Mouse (Mus musculus): ENCODE results near the gene Casr. TPM values are rescaled to one million over a fixed set of nuclear protein-coding genes. Genes with fewer than 3 reads are reported as not detected.

Casr gene
- polyA plus RNA-seq, 1 experiment: 0.39 TPM

DNA sequence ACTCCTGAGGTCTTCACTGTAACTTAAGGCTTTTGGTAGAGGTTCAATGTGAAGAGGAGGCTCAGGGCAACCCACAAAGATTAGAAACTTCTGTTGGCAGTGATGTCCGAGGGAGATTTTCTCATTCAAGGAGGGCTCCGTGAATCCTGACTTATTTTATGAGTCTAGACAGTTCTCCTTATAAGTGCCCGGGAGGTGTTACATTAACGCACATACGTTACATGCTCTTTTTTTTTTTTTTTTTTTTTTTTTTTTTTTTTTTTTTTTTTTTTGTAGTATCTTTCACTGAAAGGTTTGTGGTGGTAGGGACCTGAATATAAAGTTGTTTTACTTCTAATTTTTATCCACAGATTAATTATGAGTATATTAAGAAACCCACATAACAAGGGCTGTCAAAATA is 54.6 kb downstream of the Casr start:
- no peaks in the 10 kb centered on the region for H3K9me3 ChIP-seq (replicated peaks; ENCODE audit: control insufficient read depth, insufficient read depth, low read length, poor library complexity, severe bottlenecking)
- no peak overlapping the region for H3K27ac ChIP-seq (ENCODE audit: insufficient read depth, low read length)
- no peak overlapping the region for H3K4me3 ChIP-seq (ENCODE audit: low read depth, low read length)
- H3K4me1 ChIP-seq (ENCODE audit: control insufficient read depth, insufficient read depth, low read length): no peaks in the 10 kb centered on the region
- no peaks in the 10 kb centered on the region for H3K36me3 ChIP-seq (ENCODE audit: control insufficient read depth, insufficient read depth, low read length, poor library complexity, severe bottlenecking)
- TF ChIP-seq CTCF (IDR thresholded peaks at IDR 0.05; ENCODE audit: low read depth, low read length) (no peak), EP300 (IDR thresholded peaks at IDR 0.05; ENCODE audit: insufficient read depth, low read depth, low read length) (no peak), POLR2A (IDR thresholded peaks at IDR 0.05; ENCODE audit: insufficient read depth, low read length) (no peak)
- H3K27me3 ChIP-seq (ENCODE audit: control insufficient read depth, insufficient read depth, low read length, poor library complexity, severe bottlenecking): no peaks in the 10 kb centered on the region
- no peak overlapping the region for H3K9ac ChIP-seq (ENCODE audit: low read depth, poor library complexity, severe bottlenecking)

DNA sequence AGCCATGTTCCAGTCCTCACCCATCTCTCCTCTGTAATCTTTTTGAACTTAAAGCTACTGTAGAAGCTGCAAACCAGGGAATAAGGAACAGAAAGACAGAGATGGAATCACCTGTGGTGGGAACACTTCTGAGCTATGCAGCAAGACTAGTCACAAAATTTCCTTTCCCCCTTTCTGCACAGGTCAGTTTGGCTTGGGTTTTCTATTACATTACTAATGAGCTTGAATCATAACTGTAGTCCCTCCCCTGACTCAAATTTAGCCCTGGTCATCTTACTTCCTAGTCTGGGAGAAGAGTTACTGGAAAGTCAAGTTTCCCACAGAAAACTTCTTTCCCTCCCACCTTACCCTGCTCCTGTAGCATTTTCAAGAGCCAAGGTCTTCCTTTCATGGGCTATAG is 55.1 kb downstream of the Casr start:
- no peaks in the 10 kb centered on the region for H3K4me1 ChIP-seq (ENCODE audit: control insufficient read depth, insufficient read depth, low read length)
- H3K9ac ChIP-seq (ENCODE audit: low read depth, poor library complexity, severe bottlenecking): no peak overlapping the region
- H3K36me3 ChIP-seq (ENCODE audit: control insufficient read depth, insufficient read depth, low read length, poor library complexity, severe bottlenecking): no peaks in the 10 kb centered on the region
- no peaks in the 10 kb centered on the region for H3K9me3 ChIP-seq (replicated peaks; ENCODE audit: control insufficient read depth, insufficient read depth, low read length, poor library complexity, severe bottlenecking)
- H3K27ac ChIP-seq (ENCODE audit: insufficient read depth, low read length): no peak overlapping the region
- no peak overlapping the region for H3K4me3 ChIP-seq (ENCODE audit: low read depth, low read length)
- TF ChIP-seq EP300 (IDR thresholded peaks at IDR 0.05; ENCODE audit: insufficient read depth, low read depth, low read length) (no peak), POLR2A (IDR thresholded peaks at IDR 0.05; ENCODE audit: insufficient read depth, low read length) (no peak), CTCF (IDR thresholded peaks at IDR 0.05; ENCODE audit: low read depth, low read length) (no peak)
- H3K27me3 ChIP-seq (ENCODE audit: control insufficient read depth, insufficient read depth, low read length, poor library complexity, severe bottlenecking): no peaks in the 10 kb centered on the region

DNA sequence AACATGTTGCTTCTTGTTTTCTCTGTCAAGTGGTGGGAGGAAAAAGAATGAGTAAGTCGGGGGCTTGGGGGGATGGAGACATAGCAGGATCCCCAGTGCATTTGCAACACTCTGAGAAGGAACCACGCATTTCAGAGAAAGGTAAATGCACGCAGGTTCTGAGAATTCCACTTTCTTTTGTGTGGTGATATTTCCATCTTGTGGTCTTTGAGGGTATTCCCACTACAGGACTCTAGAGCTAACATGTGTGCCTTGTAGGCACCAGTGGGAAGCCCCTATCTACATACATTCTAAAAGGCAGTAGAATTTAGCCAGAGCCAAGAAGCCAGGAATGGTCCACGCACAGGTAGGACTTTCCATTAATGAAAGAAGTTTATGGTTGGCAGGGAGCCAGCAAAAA is 56.0 kb downstream of the Casr start:
- TF ChIP-seq CTCF (IDR thresholded peaks at IDR 0.05; ENCODE audit: low read depth, low read length): no peak
- TF ChIP-seq POLR2A (IDR thresholded peaks at IDR 0.05; ENCODE audit: insufficient read depth, low read length): no peak
- TF ChIP-seq EP300 (IDR thresholded peaks at IDR 0.05; ENCODE audit: insufficient read depth, low read depth, low read length): no peak
- no peaks in the 10 kb centered on the region for H3K36me3 ChIP-seq (ENCODE audit: control insufficient read depth, insufficient read depth, low read length, poor library complexity, severe bottlenecking)
- no peak overlapping the region for H3K9ac ChIP-seq (ENCODE audit: low read depth, poor library complexity, severe bottlenecking)
- H3K4me3 ChIP-seq (ENCODE audit: low read depth, low read length): no peak overlapping the region
- H3K9me3 ChIP-seq (replicated peaks; ENCODE audit: control insufficient read depth, insufficient read depth, low read length, poor library complexity, severe bottlenecking): no peaks in the 10 kb centered on the region
- no peaks in the 10 kb centered on the region for H3K27me3 ChIP-seq (ENCODE audit: control insufficient read depth, insufficient read depth, low read length, poor library complexity, severe bottlenecking)
- no peak overlapping the region for H3K27ac ChIP-seq (ENCODE audit: insufficient read depth, low read length)
- no peaks in the 10 kb centered on the region for H3K4me1 ChIP-seq (ENCODE audit: control insufficient read depth, insufficient read depth, low read length)

DNA sequence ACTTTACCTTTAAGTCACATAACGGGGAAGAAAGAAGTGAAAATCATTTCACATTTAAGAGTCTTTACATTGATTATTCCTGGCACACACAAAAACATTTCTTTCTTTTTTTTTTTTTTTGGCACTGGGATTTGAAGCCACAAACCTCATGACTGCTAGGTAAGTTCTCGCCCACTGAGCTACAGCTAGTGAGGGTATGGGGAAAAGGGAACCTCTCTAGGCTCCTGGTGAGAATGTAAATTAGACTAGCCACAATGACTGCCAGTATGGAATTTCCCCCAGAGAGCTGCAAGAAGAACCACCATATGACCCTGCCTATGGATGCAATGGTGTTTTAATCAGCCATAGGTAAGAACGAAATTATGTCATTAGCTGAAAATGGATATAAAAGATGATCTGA is 56.8 kb downstream of the Casr start:
- no peaks in the 10 kb centered on the region for H3K27me3 ChIP-seq (ENCODE audit: control insufficient read depth, insufficient read depth, low read length, poor library complexity, severe bottlenecking)
- H3K4me1 ChIP-seq (ENCODE audit: control insufficient read depth, insufficient read depth, low read length): no peaks in the 10 kb centered on the region
- no peak for TF ChIP-seq EP300 (IDR thresholded peaks at IDR 0.05; ENCODE audit: insufficient read depth, low read depth, low read length)
- no peak for TF ChIP-seq POLR2A (IDR thresholded peaks at IDR 0.05; ENCODE audit: insufficient read depth, low read length)
- no peak for TF ChIP-seq CTCF (IDR thresholded peaks at IDR 0.05; ENCODE audit: low read depth, low read length)

DNA sequence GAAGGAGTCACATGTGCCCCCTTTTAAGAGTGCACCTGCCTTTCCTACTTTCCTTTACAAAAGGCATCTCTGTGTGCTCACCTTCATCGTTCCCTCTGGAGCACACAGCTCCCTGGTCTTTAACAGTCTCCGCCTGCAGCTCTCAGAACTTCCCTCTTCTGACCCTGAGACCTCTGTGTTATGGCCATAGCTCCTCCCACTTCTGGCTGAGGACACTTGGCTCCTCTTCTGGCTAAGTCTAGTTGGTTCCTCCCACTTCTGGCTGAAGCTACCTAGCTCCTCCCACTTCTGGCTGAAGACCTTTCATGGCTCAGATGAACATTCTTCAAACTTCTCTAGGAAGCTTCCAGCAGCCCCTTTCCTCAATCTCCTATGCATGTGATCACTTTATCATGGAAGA is 59.7 kb downstream of the Casr start:
- H3K36me3 ChIP-seq (ENCODE audit: control insufficient read depth, insufficient read depth, low read length, poor library complexity, severe bottlenecking): no peaks in the 10 kb centered on the region
- no peak overlapping the region for H3K9ac ChIP-seq (ENCODE audit: low read depth, poor library complexity, severe bottlenecking)
- H3K9me3 ChIP-seq (replicated peaks; ENCODE audit: control insufficient read depth, insufficient read depth, low read length, poor library complexity, severe bottlenecking): no peaks in the 10 kb centered on the region
- TF ChIP-seq EP300 (IDR thresholded peaks at IDR 0.05; ENCODE audit: insufficient read depth, low read depth, low read length): no peak
- TF ChIP-seq POLR2A (IDR thresholded peaks at IDR 0.05; ENCODE audit: insufficient read depth, low read length): no peak
- TF ChIP-seq CTCF (IDR thresholded peaks at IDR 0.05; ENCODE audit: low read depth, low read length): no peak
- no peaks in the 10 kb centered on the region for H3K27me3 ChIP-seq (ENCODE audit: control insufficient read depth, insufficient read depth, low read length, poor library complexity, severe bottlenecking)
- no peaks in the 10 kb centered on the region for H3K4me1 ChIP-seq (ENCODE audit: control insufficient read depth, insufficient read depth, low read length)
- H3K27ac ChIP-seq (ENCODE audit: insufficient read depth, low read length): no peak overlapping the region
- H3K4me3 ChIP-seq (ENCODE audit: low read depth, low read length): no peak overlapping the region

More for the DNA sequence above, 56.8 kb downstream of the Casr start:
- Histone ChIP-seq H3K36me3 (ENCODE audit: control insufficient read depth, insufficient read depth, low read length, poor library complexity, severe bottlenecking) (no peaks in the 10 kb centered on the region), H3K4me3 (ENCODE audit: low read depth, low read length) (no peak overlapping the region), H3K9ac (ENCODE audit: low read depth, poor library complexity, severe bottlenecking) (no peak overlapping the region), H3K9me3 (replicated peaks; ENCODE audit: control insufficient read depth, insufficient read depth, low read length, poor library complexity, severe bottlenecking) (no peaks in the 10 kb centered on the region), H3K27ac (ENCODE audit: insufficient read depth, low read length) (no peak overlapping the region)

DNA sequence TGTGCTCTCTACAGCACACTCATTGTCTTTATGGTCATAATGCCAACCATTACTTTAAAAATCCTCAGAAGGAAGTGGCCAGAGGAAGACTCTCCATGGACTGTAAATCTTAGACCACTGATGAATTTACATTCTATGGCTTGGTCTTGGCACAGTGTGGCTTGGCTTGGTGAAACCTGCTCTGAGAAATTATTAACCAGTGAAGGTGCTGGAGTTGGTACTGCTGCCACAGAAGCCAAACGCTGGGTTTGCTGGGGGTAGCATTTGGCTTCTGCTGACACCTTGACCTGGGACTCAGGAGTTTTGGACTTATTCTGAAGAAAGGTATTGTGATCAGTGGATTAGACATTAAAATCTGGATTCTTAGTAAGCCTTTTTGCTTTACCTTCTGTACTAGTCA is 69.5 kb downstream of the Casr start:
- no peak for TF ChIP-seq CTCF (IDR thresholded peaks at IDR 0.05; ENCODE audit: low read depth, low read length)
- TF ChIP-seq POLR2A (IDR thresholded peaks at IDR 0.05; ENCODE audit: insufficient read depth, low read length): no peak
- TF ChIP-seq EP300 (IDR thresholded peaks at IDR 0.05; ENCODE audit: insufficient read depth, low read depth, low read length): no peak

More for the DNA sequence above, 69.5 kb downstream of the Casr start:
- H3K4me1 ChIP-seq (ENCODE audit: control insufficient read depth, insufficient read depth, low read length): no peaks in the 10 kb centered on the region
- no peak overlapping the region for H3K9ac ChIP-seq (ENCODE audit: low read depth, poor library complexity, severe bottlenecking)
- H3K36me3 ChIP-seq (ENCODE audit: control insufficient read depth, insufficient read depth, low read length, poor library complexity, severe bottlenecking): no peaks in the 10 kb centered on the region
- H3K27ac ChIP-seq (ENCODE audit: insufficient read depth, low read length): no peak overlapping the region
- H3K4me3 ChIP-seq (ENCODE audit: low read depth, low read length): no peak overlapping the region
- peaks cover 17% of the 10 kb centered on the region for H3K9me3 ChIP-seq (replicated peaks; ENCODE audit: control insufficient read depth, insufficient read depth, low read length, poor library complexity, severe bottlenecking)
- H3K27me3 ChIP-seq (ENCODE audit: control insufficient read depth, insufficient read depth, low read length, poor library complexity, severe bottlenecking): no peaks in the 10 kb centered on the region
